Mouse (Mus musculus) frontal cortex, postnatal 10 days (tissue): Measurements from ENCODE around the gene Spo11.

Experiments used
- DNase-seq, 2 experiments: peaks; one replicate each; pipeline ENCODE4 v3.0.0; 2022; ENCODE audit warnings: low spot score in 2 of 2, mixed read lengths in 1 of 2

Spo11 gene

DNA sequence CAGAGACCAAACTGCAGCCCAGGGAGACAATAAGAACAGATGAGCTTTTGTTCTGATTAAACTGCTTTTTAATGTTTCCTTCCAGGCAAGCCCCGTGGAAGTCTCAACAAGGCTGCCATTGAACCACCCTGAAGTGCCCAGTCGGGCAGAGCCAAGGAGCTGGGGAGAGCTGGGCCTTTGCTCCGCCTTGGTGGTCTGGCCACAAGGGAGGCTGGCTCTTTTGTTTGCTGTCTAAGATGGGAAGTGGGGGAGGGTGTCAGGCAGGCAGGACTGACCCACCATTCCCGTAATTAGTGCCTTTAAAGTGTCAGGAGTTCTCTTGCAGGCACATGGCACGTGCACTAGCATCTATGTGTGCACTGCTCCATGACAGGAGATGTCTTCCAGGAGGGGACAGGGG lies 18.9 kb upstream of the Spo11 start:
- DNase-seq = peak in 1 of 2 experiments; percentile 31

DNA sequence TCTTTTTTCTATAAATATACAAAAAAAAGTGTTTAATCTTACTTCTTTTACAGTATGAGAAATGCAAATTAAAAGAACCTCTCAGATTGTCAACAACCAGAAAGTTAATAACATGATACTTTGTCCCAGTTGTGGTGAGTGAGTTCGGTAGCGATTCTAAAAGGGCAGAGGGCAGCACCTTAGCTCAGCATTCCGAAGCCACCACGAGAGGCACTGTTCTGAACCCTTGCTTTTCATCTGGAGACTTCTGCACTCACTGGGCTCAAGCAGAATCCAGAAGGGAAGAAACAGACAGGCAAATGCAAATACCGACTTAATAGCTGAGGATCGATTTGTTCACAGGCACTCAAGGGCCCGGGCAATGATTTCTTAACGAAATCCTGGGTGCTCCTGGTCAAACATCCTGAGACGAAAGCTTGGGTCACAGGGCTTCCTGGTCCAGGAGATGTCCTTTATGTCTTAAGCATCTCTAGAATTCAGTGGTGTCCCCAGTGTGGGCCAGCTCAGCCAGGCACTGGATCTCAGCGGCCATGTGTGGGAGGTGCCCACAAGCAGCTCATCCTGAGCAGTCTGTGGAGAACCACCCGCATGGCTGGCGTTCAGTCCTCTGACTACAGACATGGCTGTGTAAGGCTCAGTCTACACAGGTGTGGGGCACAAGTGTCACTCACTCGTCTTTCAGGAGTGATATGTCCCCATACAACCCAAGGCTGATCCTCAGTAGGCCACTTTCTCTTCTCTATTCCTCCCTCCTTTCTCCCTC lies 18.3 kb upstream of the Spo11 start:
- DNase-seq = no peak

DNA sequence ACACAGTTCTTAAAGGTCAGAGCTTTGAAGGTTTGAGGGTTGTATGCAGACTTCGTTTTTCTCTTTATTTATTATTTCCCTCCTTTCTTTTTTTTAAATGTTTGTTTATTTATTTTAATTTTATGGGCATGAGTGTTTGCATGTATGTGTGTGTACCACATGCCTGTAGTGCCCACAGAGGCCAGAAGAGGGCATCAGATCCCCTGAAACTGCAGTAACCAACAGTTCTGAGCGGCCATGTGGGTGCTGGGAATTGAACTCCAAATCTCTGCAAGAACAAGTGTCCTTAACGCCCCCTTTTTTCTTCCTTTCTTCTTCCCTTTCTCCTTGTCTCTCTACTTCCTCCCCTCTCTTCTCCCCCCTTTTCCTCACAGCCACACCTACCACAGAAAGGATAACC lies 17.1 kb upstream of the Spo11 start:
- DNase-seq = no peak

DNA sequence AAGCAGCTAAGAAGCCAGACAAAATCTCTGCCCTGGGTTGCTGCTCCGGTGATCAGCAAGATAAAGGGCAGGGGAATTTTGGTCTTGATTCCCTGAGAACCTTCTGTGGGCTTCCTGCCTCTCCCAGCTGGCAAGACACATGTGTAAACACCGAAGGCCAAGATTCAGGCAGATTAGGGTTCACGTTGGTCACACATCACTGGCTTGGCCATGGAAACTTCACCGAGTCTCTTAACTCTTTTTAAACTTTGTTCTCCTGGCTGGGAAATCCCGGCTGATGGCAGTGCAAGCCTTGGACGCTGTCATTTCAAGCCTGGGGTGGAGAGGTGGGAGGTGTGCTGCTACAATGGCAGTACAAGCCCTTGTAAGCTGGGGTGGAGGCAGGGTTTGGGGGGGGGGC lies 16.3 kb upstream of the Spo11 start:
- no peak for DNase-seq

DNA sequence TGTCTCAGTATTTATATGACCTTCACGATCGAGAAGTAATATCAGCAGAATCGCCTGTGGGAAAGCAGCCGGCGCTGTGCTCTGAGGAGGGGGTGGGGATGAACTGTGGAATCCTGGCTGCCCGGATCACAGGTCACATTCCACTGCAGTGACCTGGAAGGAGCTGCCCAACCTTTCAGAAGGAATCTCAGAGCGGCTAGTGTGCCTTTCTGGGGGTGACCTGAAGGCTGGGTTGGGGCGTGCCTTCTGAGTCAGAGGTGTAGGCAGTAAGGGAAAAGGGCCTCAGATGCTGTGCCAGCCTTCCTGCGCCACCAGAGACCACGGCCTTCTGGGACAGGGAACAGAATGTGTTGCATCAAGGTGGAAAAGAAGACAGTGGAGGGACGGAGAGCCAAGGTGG lies 12.3 kb upstream of the Spo11 start:
- no peak for DNase-seq

DNA sequence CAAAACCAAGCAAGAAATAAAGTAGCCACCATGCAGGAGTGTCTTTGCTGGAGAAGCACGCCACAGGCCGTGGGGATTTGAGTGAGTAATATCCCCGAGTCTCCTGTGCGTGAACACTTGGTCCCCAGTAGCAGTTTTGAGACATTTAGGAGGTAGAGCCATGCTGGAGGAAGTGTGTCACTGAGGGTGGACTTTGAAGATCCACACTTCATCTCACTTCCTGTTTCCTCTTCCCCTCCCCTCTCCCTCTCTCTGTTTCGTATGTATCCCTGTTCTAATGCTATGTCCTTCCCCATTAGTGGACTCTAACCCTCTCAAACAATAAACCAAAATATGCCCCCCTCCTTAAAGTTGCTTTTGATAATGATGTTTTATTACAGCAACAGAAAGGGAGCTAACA lies 11.0 kb upstream of the Spo11 start:
- no peak for DNase-seq

DNA sequence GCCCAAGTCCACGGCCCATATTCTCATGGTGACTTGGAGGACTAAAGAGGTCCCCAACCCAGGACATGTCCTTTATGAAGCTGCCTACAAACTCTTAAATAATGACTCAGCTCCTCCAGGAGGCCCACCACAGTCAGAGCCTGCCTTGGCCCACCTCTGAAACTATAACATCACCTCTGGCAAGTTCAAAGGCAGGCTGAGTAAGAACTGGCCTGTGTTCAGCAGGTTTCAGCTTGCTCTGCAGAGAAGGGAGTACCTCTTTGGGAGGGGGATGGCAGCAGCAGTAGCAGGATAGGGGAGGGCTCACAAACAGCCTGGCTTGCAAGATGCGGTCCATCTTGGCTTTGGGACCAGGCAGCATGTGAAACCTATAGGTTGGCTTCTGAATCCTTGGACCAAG lies 5.6 kb upstream of the Spo11 start:
- no peak for DNase-seq

DNA sequence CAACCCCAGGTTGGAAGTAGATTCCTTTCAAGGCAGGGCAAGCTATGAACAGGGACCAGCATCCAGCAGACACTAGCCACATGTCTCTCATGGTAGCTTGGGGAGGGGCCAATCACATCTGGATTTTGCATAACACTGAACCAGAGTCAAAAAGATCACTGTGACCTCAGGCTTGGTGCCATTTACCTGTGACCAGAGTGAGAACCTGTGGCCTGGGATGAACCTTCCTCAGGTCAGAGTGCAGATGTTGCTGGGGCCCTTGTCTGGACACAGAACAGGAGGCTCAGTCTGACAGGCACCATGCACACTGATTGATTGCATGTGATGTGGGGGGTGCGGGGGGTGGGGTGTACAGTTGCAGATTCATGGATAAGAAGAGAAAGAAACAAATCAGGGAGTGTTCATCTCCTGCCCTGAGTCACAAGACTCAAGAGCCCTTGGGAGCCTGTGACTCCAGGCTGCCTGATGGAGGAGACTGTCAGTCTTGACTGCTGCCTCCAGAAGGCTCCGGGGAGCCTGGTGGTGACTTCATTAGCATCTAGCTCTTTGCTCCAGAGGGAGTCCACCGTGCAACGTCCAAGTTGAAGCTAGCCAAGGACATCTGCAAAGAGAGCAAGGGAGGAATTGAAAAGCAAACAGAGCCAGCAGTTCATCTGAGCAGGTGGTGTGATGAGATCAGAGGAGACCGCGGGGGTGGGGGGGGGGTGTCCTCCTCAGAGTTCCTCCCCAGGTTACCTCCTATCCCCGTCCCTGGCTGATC lies 3.5 kb upstream of the Spo11 start:
- DNase-seq = no peak

DNA sequence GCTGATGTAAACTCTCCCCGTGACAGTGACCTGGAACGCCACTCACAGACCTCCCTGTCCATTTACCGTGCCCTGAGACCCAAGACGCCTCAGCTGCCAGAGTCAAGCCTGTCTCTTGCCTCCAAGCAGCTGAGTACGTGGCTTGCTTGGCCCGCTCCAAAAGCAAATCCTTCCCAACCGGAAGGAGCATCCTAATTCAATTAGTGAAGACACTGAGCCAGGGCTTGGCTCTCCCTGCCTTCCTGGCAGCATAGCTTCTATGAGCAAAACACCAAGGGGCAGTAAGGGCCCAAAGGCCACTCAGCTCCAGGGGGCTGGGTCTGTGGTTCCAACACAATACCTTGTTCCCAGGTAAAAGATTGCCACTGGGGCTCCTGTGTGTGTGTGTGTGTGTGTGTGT lies 2.8 kb upstream of the Spo11 start:
- no peak for DNase-seq

DNA sequence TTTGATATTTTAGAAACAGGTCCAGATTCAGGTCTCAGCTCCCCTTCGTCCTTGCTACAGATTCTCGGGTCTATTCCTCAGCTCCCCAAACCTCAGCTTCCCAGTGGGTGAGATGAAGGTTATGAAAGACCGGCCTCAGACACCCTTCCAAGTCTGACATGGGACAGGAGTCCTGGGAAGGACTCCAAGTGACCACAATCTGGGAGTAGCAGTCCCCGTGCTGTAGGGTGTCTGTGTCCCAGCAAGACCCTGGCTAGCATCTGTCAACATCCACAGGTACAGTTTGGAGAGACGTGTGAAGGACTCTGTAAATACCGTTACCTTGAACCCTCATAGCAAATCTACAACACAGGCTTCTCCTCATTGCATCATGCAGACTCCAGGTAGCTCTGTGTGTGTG lies 2.3 kb upstream of the Spo11 start:
- no peak for DNase-seq

DNA sequence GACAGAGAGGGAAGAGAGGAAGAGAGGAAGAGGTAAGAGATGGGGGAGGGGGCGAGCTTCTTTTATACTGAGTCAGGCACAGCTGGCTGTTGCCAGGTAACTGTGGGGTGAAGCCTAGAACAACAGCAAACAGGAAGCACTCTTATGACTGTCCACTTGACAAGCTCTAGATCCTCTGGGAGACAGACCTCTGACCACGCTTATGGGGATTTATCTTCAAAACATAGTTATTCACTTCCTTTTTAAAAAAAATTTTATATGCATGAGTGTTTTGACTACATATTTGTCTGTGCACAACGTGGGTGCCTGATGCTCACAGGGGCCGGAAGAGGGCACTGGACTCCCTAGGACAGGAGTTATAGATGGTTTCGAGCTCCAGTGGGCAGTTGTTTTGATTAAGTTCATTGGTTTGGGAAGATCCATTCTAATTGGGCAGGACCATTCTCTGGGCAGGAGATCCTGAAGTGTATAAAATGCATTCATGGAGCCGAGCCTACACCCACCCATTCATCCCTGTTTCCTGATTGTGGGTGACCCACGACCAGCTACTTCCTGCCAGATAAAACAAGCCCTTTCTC lies 750 bp upstream of the Spo11 start:
- no peak for DNase-seq

DNA sequence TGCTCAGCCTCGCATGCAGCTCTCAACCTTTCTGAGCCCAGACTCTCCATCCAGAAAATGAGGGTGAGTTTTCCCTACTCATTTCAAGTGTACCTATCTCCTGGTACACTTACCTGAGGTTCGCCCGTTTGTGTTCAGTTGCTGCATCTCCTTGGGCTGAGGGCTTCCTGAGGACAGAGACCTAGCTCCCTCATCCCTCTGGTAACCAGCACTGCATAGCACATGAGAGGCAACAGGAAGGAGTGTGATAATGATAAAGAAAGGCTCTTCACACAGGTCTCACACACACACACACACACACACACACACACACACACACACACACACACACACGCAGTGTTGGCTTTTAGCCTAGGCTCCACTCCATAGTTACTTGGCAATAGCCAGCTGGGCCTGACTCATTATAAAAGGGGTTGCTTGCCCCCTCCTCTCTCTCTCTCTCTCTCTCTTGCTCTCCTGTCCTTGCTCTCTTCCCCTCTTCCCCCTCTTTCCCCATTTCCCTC lies 682 bp downstream of the Spo11 start:
- DNase-seq = no peak

DNA sequence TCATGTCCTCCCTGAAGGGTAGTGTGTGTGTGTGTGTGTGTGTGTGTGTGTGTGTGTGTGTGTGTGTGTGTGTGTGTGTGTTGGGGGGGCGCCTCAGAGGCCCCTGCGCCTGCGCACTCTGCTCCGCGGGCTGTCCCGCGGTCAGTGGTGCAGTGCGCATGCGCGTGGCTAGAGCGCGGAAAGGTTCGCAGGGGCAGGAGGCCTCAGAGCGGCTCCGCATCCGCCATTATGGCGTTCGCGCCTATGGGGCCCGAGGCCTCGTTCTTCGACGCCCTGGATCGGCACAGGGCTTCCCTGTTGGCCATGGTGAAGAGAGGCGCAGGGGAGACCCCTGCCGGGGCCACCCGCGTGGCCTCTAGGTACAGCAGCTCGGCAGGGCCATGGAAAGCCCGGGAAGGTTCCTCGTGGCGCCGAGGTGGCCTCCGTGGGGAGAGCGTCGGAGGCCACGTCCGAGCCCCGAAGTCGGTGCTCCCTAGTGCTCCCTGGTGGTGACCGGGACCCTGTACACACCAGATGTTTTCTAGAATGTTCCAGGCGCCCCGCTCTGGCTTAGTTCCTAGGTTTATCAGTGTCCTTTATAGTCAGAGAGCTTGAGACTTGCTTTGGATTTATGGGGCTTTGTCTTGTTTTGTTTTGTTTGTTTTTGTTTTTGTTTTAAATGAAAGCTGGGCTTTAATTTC lies 2.3 kb downstream of the Spo11 start:
- no peak for DNase-seq

DNA sequence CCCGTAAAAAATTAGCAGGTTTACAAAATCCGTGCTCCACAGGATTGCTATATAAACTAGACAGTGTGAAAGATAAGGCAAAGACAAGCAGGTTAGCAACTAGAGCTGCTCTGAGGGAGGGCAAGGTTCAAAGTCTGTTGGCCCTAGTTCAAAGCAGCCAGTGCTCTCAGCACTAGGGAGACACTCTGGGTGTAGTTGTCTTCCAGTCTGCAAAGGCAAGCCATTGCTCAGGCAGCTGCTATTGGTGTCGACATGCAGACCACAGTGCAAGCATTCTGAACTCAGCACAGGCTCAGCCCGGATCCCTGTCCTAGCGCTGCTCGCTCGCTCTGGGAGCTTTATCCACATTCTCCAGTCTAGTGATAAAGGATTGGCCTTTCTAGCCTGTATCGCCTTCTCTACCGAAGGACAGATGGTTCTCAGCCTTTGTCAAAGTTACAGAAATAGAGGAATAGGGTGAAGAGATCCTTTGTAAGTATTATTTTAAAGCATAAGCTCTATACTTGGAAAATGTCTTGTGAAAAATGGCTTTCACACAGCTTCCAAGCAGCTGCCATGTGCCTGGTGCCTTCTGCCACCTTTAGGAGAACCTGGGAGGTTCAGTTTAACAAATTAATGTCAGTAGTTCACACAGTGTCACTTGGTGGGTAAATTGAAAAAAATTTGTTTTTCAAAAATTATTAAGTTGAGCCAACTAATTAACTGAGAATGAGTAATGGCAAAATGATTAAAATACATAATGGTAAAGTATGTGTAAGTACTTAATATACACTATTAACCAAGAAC lies 5.5 kb downstream of the Spo11 start:
- no peak for DNase-seq

DNA sequence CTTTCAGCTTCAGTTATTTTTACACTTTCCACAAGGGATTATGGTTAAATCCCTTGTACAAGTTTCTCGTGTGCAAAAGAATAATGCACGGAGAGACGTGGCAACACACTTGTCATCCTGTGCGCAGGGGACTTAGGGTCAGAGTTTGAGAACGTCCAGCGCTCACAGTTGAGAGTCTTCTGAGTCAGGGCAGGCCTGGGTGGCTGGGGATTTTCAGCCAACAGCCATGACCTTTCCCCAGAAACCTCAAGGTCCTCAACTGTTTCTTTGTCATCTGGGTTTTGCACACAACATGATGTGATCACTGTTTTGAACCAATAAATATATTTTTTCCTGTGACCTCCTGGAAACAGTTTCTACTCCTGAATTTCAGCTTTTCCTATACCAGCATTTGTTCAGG lies 12.7 kb downstream of the Spo11 start:
- DNase-seq = no peak

DNA sequence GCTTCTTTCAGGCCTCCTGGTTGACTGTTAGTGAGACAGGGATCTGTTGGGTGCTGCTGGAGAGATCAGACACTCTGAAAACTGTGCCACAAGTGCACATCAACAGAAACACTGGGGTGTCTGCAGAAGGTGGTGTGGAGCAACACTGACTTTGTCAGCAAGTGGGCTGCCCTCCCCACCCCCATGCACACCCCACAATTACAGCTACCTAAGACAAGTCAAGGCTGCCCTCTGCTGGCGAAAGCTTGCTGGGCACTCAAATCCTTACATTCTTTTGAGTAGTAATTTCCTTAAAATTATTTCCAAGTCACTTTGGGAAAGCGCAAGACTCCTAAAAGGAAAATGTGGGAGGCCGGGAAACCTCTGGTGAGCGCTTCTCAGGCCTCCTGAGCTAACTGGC lies 18.7 kb downstream of the Spo11 start:
- DNase-seq = peak; percentile 59 to 69

DNA sequence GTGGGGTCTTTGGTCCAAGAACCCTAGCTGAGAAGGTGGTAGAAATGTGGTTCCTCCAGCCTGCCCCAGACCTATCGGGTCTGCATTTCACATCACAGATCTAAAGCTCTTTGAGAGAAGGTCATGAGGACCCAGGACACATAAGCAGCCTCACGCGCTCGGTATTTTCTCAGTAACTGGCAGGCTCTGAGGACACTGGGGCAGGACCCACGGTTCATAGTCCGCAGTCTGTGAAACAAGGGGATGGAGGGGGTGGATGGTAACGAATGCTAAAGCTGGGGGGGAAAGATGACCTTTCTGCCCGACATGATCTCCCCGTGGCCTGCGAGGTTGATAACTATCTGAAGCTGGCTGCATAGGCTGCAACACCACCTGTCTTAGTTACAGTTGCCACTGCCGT lies 20.2 kb downstream of the Spo11 start:
- DNase-seq = no peak

DNA sequence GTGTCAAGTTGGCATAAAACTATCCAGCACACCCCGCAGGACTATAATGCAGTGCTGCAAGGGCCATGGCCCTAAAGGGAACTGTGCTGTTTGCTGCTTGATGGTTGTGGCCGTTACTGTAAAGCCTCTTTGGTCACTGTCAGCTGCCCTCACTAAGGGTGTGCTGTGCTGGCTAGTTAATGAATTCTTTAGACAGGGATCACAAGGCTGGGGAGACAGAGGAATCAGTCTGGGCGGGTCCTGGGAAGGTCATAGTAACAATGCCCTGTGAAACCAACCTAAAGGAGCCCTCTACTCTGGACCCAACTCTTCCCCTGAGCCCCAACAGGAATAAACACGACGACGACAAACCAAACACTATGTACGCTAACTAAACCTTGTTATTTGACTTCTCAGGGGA lies 21.0 kb downstream of the Spo11 start:
- no peak for DNase-seq

DNA sequence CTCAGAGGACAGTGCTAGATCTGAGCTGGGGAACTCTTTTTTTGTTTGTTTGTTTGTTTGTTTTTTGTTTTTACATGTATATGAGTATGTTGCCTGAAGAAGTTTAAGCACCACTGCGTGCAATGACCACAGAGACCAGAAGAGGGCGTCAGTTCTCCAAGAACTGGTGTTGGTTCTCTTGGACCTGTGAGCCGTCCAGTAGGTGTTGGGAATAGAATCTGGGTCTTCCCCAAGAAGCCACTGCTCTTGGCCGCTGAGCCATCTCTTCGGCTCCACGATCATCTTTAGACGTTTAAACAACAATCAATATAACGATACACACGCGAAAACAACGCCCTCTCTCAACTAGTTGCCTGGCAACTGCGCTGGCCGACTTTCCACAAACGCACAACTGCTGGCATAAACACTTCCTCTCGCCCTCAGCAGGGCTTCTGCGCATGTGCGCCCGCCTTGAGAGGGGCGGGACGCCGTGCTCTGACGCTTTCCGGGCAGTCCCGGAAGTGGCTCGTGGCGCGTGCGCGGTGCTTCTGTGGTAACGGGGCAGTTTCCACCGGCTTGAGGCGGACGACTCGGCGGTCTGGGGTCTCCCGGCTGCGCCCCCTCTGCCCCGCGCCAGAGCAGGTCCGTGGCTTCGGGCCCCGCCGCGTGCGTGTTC lies 22.3 kb downstream of the Spo11 start, which contains the start of gene Rae1:
TSS of gene Rae1 (plus strand) at position 488 of the 655 bp plus-strand sequence.
- DNase-seq = peak; percentile 96 to 98

DNA sequence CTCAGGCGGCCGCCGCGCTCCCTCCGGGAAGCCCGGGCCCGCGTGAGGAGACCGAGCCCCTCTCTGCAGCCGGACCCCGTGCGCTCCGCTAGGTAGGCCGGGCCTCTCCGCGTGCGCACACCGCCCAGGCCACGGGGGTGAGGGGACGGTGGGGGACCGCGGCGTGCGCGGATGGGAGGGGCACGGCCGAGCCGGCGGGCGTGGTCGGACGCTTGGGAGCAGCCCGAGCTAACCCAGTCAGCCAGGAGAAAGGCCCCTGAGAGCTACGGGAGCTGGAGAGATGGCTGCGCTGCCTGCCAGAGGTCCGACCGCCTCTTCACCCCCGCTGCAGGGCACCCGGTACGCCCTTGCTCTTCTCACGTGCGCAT lies 22.8 kb downstream of the Spo11 start:
- DNase-seq = no peak

DNA sequence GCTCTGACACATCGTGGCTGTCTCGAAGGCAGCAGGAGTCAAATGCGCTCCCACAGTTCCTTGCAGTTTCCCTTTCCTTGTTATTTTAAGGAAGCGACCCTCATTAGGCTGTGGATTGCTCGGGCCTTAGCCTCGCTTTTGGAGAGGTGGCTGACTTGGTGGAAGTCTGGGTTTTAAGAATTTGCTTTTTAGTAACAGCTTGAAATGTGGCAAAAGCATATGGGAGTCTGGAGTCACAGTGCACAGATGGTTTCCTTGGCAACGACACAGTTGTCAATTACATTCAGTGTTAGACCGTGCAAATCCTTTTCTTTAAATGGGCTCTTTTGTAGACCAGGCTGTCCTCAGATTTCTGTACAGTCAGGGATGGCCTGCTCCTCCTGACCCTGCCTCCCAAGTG lies 23.4 kb downstream of the Spo11 start:
- DNase-seq = no peak
